Mouse (Mus musculus): ENCODE measurements around the gene Dtnb. TPM values are rescaled to one million over a fixed set of nuclear protein-coding genes. Genes with fewer than 3 reads are reported as not detected.

Gene Dtnb
- polyA plus RNA-seq, 1 experiment from 2014 or later: 54.1 TPM

DNA sequence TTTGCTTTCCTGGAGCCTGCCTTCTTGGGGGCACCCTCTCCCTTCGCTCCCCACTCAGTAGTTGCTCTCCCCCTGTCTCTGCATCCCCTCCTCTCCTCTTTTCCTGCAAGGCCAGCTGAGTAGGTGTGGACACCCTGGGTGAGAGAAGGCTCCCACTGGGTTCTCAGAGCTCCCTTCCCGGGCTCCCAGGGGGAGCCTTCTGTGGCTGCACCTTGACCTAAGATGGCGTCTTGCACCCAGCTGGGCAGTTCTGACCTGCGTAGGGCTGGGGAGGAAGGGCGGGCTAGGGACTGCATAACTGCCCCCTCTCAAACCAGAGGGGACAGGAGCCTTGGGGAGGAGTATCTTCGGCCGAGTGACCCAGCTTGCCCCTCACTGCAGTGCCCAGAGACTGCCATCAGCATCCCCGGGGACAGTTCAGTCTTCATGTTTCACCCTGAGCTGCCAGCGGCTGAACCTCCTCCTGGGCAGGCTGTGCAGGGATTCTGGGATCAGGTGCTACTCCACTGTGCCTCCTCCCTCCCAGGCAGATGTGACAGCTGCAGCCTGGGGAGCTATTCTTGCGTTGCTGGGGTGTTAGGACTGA, 236.3 kb downstream of the Dtnb start:
- Histone ChIP-seq H3K27me3 (replicated peaks) (no peaks in the 10 kb centered on the region), H3K27ac (peak overlapping the region; percentile 93), H3K4me2 (peak overlapping the region; percentile 73), H3K4me3 (peak overlapping the region; percentile 80), H3K9ac (peak overlapping the region; percentile 93), H3K9me3 (no peaks in the 10 kb centered on the region), H3K4me1 (peaks cover 47% of the 10 kb centered on the region), H3K36me3 (replicated peaks) (no peaks in the 10 kb centered on the region)
- ATAC-seq (replicated peaks): peak; percentile 19
- WGBS: 4% methylated on average over 10 of the region's 10 CpGs

DNA sequence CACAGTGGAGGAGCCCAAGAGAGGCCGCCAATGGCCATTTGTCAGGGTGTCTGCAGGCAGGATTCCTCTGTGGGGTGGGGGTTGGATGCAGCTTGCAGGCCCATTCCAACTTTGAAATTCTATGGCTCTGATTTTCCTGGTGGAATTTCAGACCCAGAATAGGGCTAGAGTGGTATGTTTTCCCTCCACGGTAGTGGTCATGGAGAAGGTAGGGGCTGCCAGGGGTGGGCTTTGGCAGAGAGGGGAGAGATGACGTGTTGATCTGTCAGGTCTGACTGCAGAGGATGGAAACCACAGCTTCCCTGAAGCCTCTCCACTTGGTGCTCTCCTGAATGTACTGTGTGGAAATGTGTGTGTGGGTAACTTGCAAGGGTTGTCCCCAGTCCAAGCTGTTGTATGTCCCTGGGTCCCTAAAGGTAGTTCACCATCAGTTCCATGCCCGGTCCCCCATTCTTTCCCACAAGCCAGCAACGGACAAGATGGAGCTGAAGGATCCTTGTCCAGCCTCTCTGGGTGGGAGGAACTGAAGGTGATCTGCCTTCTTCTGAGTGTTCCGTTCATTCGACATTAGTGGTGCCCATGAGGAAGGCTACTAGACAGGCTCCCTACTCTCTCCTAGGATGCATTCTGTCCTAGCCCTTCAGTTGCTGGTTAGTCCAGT, 237.5 kb downstream of the Dtnb start:
- no peak for ATAC-seq (replicated peaks)
- Histone ChIP-seq H3K36me3 (replicated peaks) (no peaks in the 10 kb centered on the region), H3K4me1 (peaks cover 47% of the 10 kb centered on the region), H3K9me3 (no peaks in the 10 kb centered on the region), H3K27me3 (replicated peaks) (no peaks in the 10 kb centered on the region), H3K4me2 (no peak overlapping the region), H3K4me3 (no peak overlapping the region), H3K27ac (no peak overlapping the region), H3K9ac (no peak overlapping the region)
- WGBS: 81% methylated on average over 7 of the region's 7 CpGs

DNA sequence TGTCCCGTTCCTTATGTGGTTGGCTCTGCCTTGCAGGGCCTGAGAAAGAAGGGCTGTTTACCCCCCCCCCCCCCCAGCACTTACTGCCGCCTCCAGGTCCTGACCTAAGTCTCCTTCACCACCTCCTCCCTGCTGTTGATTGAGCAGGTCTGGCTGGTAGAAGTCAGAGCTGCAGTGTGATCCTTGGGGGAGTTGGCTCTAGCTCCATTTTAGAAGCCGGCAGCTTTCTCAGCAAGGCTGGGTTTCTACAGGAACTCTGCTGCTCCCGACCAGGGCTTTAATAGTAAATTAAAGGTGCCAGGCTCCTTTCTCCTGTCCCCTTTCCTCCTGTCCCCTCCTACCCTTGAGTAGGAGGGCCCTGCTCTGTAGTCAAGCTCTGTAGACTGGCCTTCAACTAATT, 238.3 kb downstream of the Dtnb start:
- peaks cover 49% of the 10 kb centered on the region for H3K4me1 ChIP-seq
- H3K4me3 ChIP-seq: no peak overlapping the region
- peak overlapping the region; percentile 16; the same call in 1 of the 2 replicates for H3K4me2 ChIP-seq
- no peak overlapping the region for H3K9ac ChIP-seq
- H3K36me3 ChIP-seq (replicated peaks): no peaks in the 10 kb centered on the region
- no peak overlapping the region for H3K27ac ChIP-seq
- no peaks in the 10 kb centered on the region for H3K9me3 ChIP-seq
- WGBS: 48% methylated on average over 3 of the region's 4 CpGs
- ATAC-seq (replicated peaks): no peak
- H3K27me3 ChIP-seq (replicated peaks): no peaks in the 10 kb centered on the region

DNA sequence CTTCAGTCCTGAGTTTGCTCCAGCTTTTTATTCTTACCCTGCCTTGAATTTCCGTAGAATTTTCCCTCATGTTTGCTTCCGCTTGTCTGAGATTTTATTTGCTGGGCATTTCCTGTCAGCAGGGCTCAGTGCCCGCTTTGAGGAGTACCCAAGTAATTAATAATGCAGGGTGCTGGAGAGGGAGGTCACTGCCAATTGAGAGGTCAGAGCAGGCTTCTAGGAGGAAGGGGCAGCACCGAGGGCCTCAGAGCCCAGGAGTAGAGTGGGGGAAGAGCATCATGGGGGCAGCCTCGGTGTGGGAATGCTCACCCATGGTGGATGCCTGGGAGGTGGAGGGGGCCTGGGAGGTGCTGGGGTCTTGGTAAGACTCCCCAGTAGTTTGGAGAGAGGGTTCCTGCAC, 239.4 kb downstream of the Dtnb start:
- Histone ChIP-seq H3K4me1 (peaks cover 46% of the 10 kb centered on the region), H3K9me3 (no peaks in the 10 kb centered on the region), H3K4me3 (no peak overlapping the region), H3K27me3 (replicated peaks) (no peaks in the 10 kb centered on the region), H3K4me2 (no peak overlapping the region), H3K9ac (no peak overlapping the region; the same call in 1 of the 2 replicates), H3K36me3 (replicated peaks) (no peaks in the 10 kb centered on the region), H3K27ac (no peak overlapping the region)
- WGBS: 40% methylated on average over 5 of the region's 5 CpGs
- ATAC-seq (replicated peaks): no peak

DNA sequence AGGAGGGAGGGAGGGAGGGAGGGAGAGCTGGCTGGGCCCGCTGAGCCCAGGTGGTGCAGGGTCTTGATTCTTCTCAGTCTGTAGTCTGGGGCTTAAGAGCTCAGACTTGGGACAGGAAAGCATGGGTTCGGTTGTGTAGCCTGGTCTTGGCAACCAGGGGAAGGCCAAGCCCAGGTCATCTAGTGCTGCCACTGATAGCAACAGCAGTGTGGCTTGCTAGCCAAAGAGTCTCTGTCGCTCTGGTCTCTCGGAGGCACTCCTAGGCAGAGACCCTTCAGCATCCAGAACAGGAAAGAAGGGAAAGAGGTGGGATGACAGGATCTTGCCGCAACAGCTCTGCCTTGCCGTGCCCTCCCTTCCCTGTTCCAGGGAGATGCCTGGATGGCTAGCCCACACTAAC, 240.1 kb downstream of the Dtnb start:
- no peak for ATAC-seq (replicated peaks)
- Histone ChIP-seq H3K9ac (no peak overlapping the region), H3K36me3 (replicated peaks) (no peaks in the 10 kb centered on the region), H3K4me1 (peaks cover 53% of the 10 kb centered on the region), H3K4me2 (no peak overlapping the region), H3K4me3 (no peak overlapping the region), H3K27ac (no peak overlapping the region), H3K9me3 (no peaks in the 10 kb centered on the region), H3K27me3 (replicated peaks) (no peaks in the 10 kb centered on the region)
- WGBS: 54% methylated on average over 6 of the region's 6 CpGs

DNA sequence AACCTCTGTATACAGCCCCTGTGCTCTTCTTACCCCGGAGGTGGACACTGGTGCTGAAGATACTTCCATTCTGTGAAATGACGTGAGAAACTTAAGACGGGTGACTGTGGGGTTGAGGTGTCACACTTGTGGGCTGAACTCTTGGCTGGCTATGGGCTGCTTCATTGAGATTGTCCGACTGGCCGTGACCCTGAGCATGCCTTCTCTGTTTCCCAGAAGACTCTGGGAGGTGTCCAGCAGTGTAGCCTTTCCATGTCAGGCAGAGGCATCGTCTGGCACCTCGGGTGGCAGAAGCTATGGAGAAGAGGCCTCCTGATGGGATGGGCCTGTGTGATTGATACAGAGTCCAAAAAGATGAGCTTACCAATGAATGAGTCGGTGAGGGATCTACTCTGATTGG, 241.0 kb downstream of the Dtnb start:
- no peak overlapping the region for H3K9ac ChIP-seq
- ATAC-seq (replicated peaks): no peak
- 87% methylated on average over 8 of the region's 8 CpGs for WGBS
- H3K4me3 ChIP-seq: no peak overlapping the region
- H3K36me3 ChIP-seq (replicated peaks): no peaks in the 10 kb centered on the region
- H3K27ac ChIP-seq: no peak overlapping the region
- no peaks in the 10 kb centered on the region for H3K27me3 ChIP-seq (replicated peaks)
- no peak overlapping the region for H3K4me2 ChIP-seq
- H3K4me1 ChIP-seq: peaks cover 59% of the 10 kb centered on the region
- H3K9me3 ChIP-seq: no peaks in the 10 kb centered on the region

DNA sequence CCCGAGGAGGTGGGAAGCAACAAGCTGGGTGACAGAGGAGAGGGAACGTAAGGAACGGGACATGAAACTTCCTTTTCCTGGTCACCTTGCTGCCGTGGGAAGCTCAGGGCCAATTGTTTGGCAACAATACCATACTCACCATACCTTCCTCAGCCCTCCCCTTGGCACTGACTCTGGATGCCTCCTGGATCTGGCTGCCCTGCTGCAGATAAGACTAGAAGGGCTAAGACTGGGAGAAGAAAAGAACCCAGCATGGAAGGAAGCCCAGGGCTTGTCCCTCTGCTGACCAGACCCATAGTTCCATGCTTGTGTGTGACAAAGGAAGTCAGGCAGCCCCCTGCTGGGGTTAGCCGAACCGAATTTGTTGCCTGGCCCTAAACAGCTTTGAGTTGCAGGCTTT, 243.2 kb downstream of the Dtnb start:
- no peaks in the 10 kb centered on the region for H3K9me3 ChIP-seq
- H3K4me3 ChIP-seq: no peak overlapping the region
- no peak overlapping the region for H3K4me2 ChIP-seq
- H3K27me3 ChIP-seq (replicated peaks): no peaks in the 10 kb centered on the region
- ATAC-seq (replicated peaks): no peak
- no peak overlapping the region for H3K9ac ChIP-seq
- WGBS: 42% methylated on average over 6 of the region's 6 CpGs
- H3K4me1 ChIP-seq: peaks cover 55% of the 10 kb centered on the region
- no peaks in the 10 kb centered on the region for H3K36me3 ChIP-seq (replicated peaks)
- no peak overlapping the region for H3K27ac ChIP-seq

DNA sequence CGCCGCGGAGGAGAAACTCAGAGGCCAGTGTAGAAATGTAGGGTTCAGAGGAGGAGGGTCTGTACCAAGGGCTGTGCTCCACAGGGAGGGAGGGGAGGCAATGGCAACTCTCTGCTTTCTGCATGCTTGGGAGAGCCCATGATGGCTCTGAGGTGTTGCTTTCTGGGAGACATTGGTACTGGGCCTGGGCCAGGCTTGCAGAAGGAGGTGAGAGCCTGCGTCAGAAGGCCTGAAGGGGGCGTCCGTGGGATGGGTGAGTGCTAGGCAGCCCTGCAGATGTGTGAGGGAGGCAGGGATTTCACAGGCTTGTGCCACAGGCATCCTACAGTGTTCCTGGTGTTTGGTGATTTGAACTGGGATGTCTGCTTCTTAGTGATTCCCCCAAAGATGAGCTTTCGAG, 244.9 kb downstream of the Dtnb start:
- Histone ChIP-seq H3K27me3 (replicated peaks) (no peaks in the 10 kb centered on the region), H3K9ac (no peak overlapping the region), H3K36me3 (replicated peaks) (no peaks in the 10 kb centered on the region), H3K4me3 (no peak overlapping the region), H3K27ac (no peak overlapping the region), H3K9me3 (no peaks in the 10 kb centered on the region), H3K4me2 (no peak overlapping the region), H3K4me1 (peaks cover 41% of the 10 kb centered on the region)
- ATAC-seq (replicated peaks): no peak
- 65% methylated on average over 7 of the region's 7 CpGs for WGBS

DNA sequence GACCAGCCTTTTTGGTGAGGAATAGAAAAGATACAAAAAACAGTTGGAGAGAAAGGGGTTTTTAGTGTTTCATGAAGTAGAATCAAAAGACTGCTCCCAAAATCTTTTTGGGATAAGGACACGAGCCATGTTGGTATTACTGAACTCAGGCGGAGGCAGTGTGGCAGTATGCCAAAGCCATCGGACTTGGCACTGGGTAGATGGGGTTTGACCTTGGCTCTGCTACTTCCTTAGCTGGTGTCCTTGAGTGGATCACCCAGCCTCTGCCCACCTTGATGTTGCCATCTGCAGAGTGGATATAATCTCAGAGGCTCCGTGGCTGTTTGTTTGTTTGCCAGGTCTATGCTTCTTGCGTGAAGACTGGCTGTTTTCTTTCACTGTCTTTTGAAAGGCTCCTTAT, 245.4 kb downstream of the Dtnb start:
- Histone ChIP-seq H3K4me3 (no peak overlapping the region), H3K27me3 (replicated peaks) (no peaks in the 10 kb centered on the region), H3K36me3 (replicated peaks) (no peaks in the 10 kb centered on the region), H3K4me2 (no peak overlapping the region), H3K27ac (no peak overlapping the region), H3K9ac (no peak overlapping the region), H3K9me3 (no peaks in the 10 kb centered on the region), H3K4me1 (peaks cover 36% of the 10 kb centered on the region)
- ATAC-seq (replicated peaks): no peak
- WGBS: 81% methylated on average over 5 of the region's 5 CpGs

DNA sequence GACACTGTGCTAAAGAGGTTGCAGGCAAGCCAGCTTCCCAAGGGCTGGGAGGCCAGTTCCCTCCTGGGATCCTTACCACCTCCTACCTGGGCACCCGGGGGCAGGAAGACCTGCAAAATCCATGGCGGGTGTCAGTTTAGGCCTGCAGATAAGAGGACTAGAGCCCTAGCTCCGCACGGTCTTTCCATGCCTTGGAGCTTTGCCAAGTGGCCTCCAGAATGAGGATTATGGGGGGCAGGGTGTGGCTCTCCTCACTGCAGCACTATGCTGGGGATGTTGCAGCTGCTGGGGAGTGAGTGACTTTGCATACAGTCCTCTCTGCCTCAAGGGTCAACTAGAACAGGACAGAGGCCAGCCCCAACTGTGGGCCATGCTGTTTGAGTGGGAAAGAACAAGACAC, 247.7 kb downstream of the Dtnb start:
- Histone ChIP-seq H3K36me3 (replicated peaks) (no peaks in the 10 kb centered on the region), H3K4me3 (no peak overlapping the region), H3K4me2 (no peak overlapping the region), H3K9me3 (no peaks in the 10 kb centered on the region), H3K27ac (no peak overlapping the region; the same call in 1 of the 2 replicates), H3K9ac (no peak overlapping the region), H3K4me1 (peaks cover 50% of the 10 kb centered on the region), H3K27me3 (replicated peaks) (no peaks in the 10 kb centered on the region)
- 51% methylated on average over 4 of the region's 4 CpGs for WGBS
- no peak for ATAC-seq (replicated peaks)

DNA sequence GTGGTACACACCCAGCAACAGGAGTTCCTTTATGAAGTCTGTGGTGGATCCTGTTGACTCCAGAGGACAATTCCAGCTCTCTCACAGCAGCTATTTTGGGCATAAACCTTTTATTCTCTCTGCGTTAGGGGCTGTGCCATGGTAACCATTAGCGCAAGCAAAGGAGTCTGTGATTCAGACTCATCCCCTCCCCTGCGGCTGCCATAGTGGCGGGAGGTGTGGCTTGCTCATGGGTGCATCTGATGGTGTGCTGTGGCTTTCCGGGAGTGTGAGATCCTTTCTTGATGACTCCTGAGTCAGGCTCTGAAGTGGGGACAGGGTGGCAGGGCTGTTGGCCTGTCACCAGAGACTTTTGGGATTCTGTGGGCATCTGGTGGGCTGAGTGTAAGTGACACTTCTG, 251.2 kb downstream of the Dtnb start:
- H3K27me3 ChIP-seq (replicated peaks): no peaks in the 10 kb centered on the region
- H3K27ac ChIP-seq: no peak overlapping the region
- ATAC-seq (replicated peaks): no peak
- WGBS: 53% methylated on average over 5 of the region's 5 CpGs
- no peak overlapping the region for H3K9ac ChIP-seq
- H3K4me1 ChIP-seq: peaks cover 28% of the 10 kb centered on the region
- no peaks in the 10 kb centered on the region for H3K9me3 ChIP-seq
- H3K4me3 ChIP-seq: no peak overlapping the region
- no peak overlapping the region for H3K4me2 ChIP-seq
- no peaks in the 10 kb centered on the region for H3K36me3 ChIP-seq (replicated peaks)

DNA sequence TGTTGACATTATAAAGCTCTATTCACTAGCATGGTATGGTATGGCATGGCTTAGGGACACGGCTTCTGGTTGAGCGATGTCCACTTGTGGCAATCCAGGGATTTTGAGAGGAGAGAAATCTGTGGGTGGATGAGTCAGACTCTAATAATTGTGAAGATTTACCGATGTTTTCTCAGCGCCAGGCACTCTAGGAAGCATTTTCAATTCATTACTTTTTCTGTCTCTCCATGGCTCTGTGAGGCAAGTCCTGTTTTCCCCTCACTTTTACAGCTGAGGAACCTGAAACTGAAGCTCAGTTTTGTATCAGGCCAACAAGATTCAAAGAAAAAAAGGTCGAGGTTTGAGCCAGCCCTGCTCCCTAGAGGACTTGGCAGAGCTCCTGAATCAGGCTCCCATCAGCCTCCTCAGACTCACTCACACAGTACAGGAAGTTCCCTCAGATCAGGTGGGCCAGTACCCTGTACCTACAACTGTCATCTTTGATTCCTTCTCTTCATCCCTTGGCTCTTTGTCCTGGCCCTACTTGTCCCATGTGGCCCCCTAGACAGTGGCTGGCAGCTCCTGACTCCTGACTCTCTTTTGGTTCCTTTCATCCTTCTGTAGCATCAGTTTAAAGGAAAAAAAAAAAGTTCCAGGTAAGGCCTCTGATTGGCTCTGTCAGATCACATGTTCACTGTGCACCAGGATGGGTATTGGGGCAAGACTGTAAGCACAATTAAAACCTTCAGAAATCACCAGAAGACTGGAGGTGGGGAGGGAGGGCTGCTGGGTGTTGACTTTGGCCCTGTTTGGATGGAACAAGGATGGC, 252.9 kb downstream of the Dtnb start:
- no peak overlapping the region for H3K27ac ChIP-seq
- no peak overlapping the region for H3K9ac ChIP-seq
- ATAC-seq (replicated peaks): no peak
- H3K36me3 ChIP-seq (replicated peaks): no peaks in the 10 kb centered on the region
- H3K4me3 ChIP-seq: no peak overlapping the region
- H3K4me1 ChIP-seq: peaks cover 17% of the 10 kb centered on the region
- WGBS: 80% methylated on average over 5 of the region's 5 CpGs
- no peaks in the 10 kb centered on the region for H3K9me3 ChIP-seq
- H3K4me2 ChIP-seq: no peak overlapping the region
- no peaks in the 10 kb centered on the region for H3K27me3 ChIP-seq (replicated peaks)
